Mouse (Mus musculus) thymus, adult 2 months (tissue): ENCODE measurements around the gene Arhgap31. TPM values are rescaled to one million over a fixed set of nuclear protein-coding genes. Genes with fewer than 3 reads are reported as not detected.

ENCODE experiments used
- DNase-seq: peaks from one replicate; pipeline ENCODE4 v3.0.0; 2021
- H3K27ac ChIP-seq: fragments of 200-500 bp; 2 replicates; pipeline ENCODE4 v1.5.1; 2012; ENCODE audit warnings: low read length, control low read depth; ENCODE audit not compliant: control insufficient read depth, insufficient read depth
- H3K27me3 ChIP-seq: fragments of 200-500 bp; 2 replicates; pipeline ENCODE4 v1.6.1; 2012; ENCODE audit warnings: mild to moderate bottlenecking, low read length, moderate library complexity, mixed read lengths; ENCODE audit not compliant: control insufficient read depth, insufficient read depth
- H3K36me3 ChIP-seq: fragments of 200-500 bp; 2 replicates; pipeline ENCODE4 v1.6.1; 2012; ENCODE audit warnings: mild to moderate bottlenecking, low read length, moderate library complexity; ENCODE audit not compliant: control insufficient read depth, insufficient read depth
- H3K4me1 ChIP-seq: fragments of 200-500 bp; replicated peaks from 2 replicates; pipeline ENCODE4 v1.6.1; 2012; ENCODE audit warnings: low read length; ENCODE audit not compliant: control insufficient read depth, insufficient read depth
- H3K4me3 ChIP-seq: fragments of 200-500 bp; 2 replicates; pipeline ENCODE4 v1.5.1; 2012; ENCODE audit warnings: mild to moderate bottlenecking, low read length, control low read depth, moderate library complexity; ENCODE audit not compliant: control insufficient read depth, insufficient read depth
- CTCF ChIP-seq: fragments of 200-500 bp; IDR thresholded peaks from 2 replicates; pipeline ENCODE4 v1.5.1; 2012; ENCODE audit warnings: mild to moderate bottlenecking, control low read depth, low read length, moderate library complexity, borderline replicate concordance; ENCODE audit not compliant: control insufficient read depth, poor library complexity, insufficient read depth; ENCODE audit errors: extremely low read depth
- POLR2A ChIP-seq: fragments of 200-500 bp; IDR thresholded peaks from 2 replicates; pipeline ENCODE4 v1.6.1; 2012; ENCODE audit warnings: mild to moderate bottlenecking, low read length, control low read depth, moderate library complexity; ENCODE audit not compliant: control insufficient read depth, poor library complexity, insufficient read depth; ENCODE audit errors: extremely low read depth
- whole genome bisulfite sequencing: fragments of 180-500 bp; shearing (Covaris S2); methylation state at CpG from one replicate; pipeline ENCODE4 v1.1.7; 2018; 5-methylcytosine and 5-hydroxymethylcytosine counted together
- polyA plus RNA-seq: library from polyadenylated mRNA; depleted of rRNA; stranded (reverse); fragments of >200 nt; gene quantifications from 2 replicates; pipeline ENCODE4 v1.2.3, GENCODE M21; 2012

The Arhgap31 gene
- polyA plus RNA-seq, 1 experiment, result 10.2 TPM

- peak; percentile 68 for DNase-seq
- 36% methylated on average over 6 of the region's 6 CpGs for WGBS
Observed at GRCm38 (mm10) chr16:38619054-38619453, 94.0 kb downstream of the Arhgap31 start.

GRCm38 (mm10) chr16:38617977-38618376 lies 95.1 kb downstream of the Arhgap31 start:
- Histone ChIP-seq H3K27ac (no peak overlapping the region), H3K4me1 (no peaks in the 10 kb centered on the region; the same call in 1 of the 2 replicates), H3K27me3 (no peaks in the 10 kb centered on the region), H3K36me3 (peaks cover 3% of the 10 kb centered on the region; the same call in 1 of the 2 replicates), H3K4me3 (no peak overlapping the region)
- TF ChIP-seq CTCF, result no peak
- TF ChIP-seq POLR2A, result no peak
- no peak for DNase-seq
- 97% methylated on average over 13 of the region's 13 CpGs for WGBS

More at GRCm38 (mm10) chr16:38619054-38619453, 94.0 kb downstream of the Arhgap31 start:
- H3K27ac ChIP-seq, result no peak overlapping the region
- H3K4me1 ChIP-seq, result no peaks in the 10 kb centered on the region; the same call in 1 of the 2 replicates
- H3K4me3 ChIP-seq, result no peak overlapping the region
- TF ChIP-seq POLR2A (no peak), CTCF (peak; percentile 85; the same call in 1 of the 2 replicates)
- H3K27me3 ChIP-seq, result no peaks in the 10 kb centered on the region
- peaks cover 3% of the 10 kb centered on the region; the same call in 1 of the 2 replicates for H3K36me3 ChIP-seq

- no peaks in the 10 kb centered on the region; the same call in 1 of the 2 replicates for H3K4me1 ChIP-seq
- peaks cover 8% of the 10 kb centered on the region; the same call in 1 of the 2 replicates for H3K36me3 ChIP-seq
- H3K27me3 ChIP-seq, result no peaks in the 10 kb centered on the region
- no peak overlapping the region for H3K4me3 ChIP-seq
- no peak overlapping the region for H3K27ac ChIP-seq
- DNase-seq, result no peak
- TF ChIP-seq POLR2A, result no peak
- TF ChIP-seq CTCF, result no peak
- 98% methylated on average over 6 of the region's 6 CpGs for WGBS
Observed at GRCm38 (mm10) chr16:38613646-38614045, 99.4 kb downstream of the Arhgap31 start.

GRCm38 (mm10) chr16:38612646-38613045 lies 100.4 kb downstream of the Arhgap31 start:
- Histone ChIP-seq H3K4me3 (no peak overlapping the region), H3K36me3 (peaks cover 8% of the 10 kb centered on the region; the same call in 1 of the 2 replicates), H3K4me1 (no peaks in the 10 kb centered on the region; the same call in 1 of the 2 replicates), H3K27ac (no peak overlapping the region), H3K27me3 (no peaks in the 10 kb centered on the region)
- TF ChIP-seq CTCF (no peak), POLR2A (no peak)
- 88% methylated on average over 5 of the region's 5 CpGs for whole genome bisulfite sequencing
- DNase-seq, result no peak

- TF ChIP-seq POLR2A, result no peak
- TF ChIP-seq CTCF, result no peak
- H3K27ac ChIP-seq, result no peak overlapping the region
- H3K4me1 ChIP-seq, result no peaks in the 10 kb centered on the region
- no peaks in the 10 kb centered on the region for H3K27me3 ChIP-seq
- WGBS, result 93% methylated on average over 18 of the region's 18 CpGs
- no peak for DNase-seq
- H3K36me3 ChIP-seq, result peaks cover 8% of the 10 kb centered on the region; the same call in 1 of the 2 replicates
- no peak overlapping the region for H3K4me3 ChIP-seq
Observed at GRCm38 (mm10) chr16:38609092-38609491, 104.0 kb downstream of the Arhgap31 start.

GRCm38 (mm10) chr16:38608687-38609086 lies 104.4 kb downstream of the Arhgap31 start:
- TF ChIP-seq POLR2A, result no peak
- no peak for TF ChIP-seq CTCF
- 91% methylated on average over 12 of the region's 12 CpGs for WGBS
- DNase-seq, result no peak
- Histone ChIP-seq H3K4me3 (no peak overlapping the region), H3K4me1 (no peaks in the 10 kb centered on the region), H3K36me3 (peaks cover 8% of the 10 kb centered on the region; the same call in 1 of the 2 replicates), H3K27ac (no peak overlapping the region), H3K27me3 (no peaks in the 10 kb centered on the region)

GRCm38 (mm10) chr16:38606509-38606908 lies 106.6 kb downstream of the Arhgap31 start:
- H3K27ac ChIP-seq, result no peak overlapping the region
- H3K4me1 ChIP-seq, result no peaks in the 10 kb centered on the region
- TF ChIP-seq POLR2A (no peak), CTCF (no peak)
- 89% methylated on average over 7 of the region's 7 CpGs for WGBS
- DNase-seq, result no peak
- peaks cover 8% of the 10 kb centered on the region; the same call in 1 of the 2 replicates for H3K36me3 ChIP-seq
- no peak overlapping the region for H3K4me3 ChIP-seq
- H3K27me3 ChIP-seq, result no peaks in the 10 kb centered on the region
